Mouse (Mus musculus): ENCODE data around the gene Cyfip1. TPM values are rescaled to one million over a fixed set of nuclear protein-coding genes. Genes with fewer than 3 reads are reported as not detected.

Cyfip1 gene
- polyA plus RNA-seq, 1 experiment from 2014 or later = 81.4 TPM

GRCm38 (mm10) chr7:55938341-55938740 is 96.8 kb downstream of the Cyfip1 start:
- 73% methylated on average over 4 of the region's 4 CpGs for WGBS
- Histone ChIP-seq H3K4me1 (ENCODE audit: insufficient read depth, low read depth, low read length) (no peaks in the 10 kb centered on the region), H3K4me2 (replicated peaks; ENCODE audit: low read depth, low read length) (no peak overlapping the region), H3K9ac (replicated peaks; ENCODE audit: low read depth) (no peak overlapping the region), H3K27me3 (replicated peaks; ENCODE audit: insufficient read depth, low read length) (no peaks in the 10 kb centered on the region), H3K27ac (ENCODE audit: low read length) (no peak overlapping the region), H3K36me3 (ENCODE audit: insufficient read depth, low read length) (no peaks in the 10 kb centered on the region), H3K4me3 (ENCODE audit: low read depth, low read length) (no peak overlapping the region), H3K9me3 (ENCODE audit: low read length) (no peaks in the 10 kb centered on the region)
- no peak for TF ChIP-seq CTCF (IDR thresholded peaks at IDR 0.05)
- TF ChIP-seq EP300 (IDR thresholded peaks at IDR 0.05) = no peak
- ATAC-seq (no peak), DNase-seq (ENCODE audit: low spot score) (peak; percentile 12)

- no peak for DNase-seq (ENCODE audit: low spot score)
- no peak overlapping the region for H3K9ac ChIP-seq (replicated peaks; ENCODE audit: low read depth)
- no peak overlapping the region for H3K4me2 ChIP-seq (replicated peaks; ENCODE audit: low read depth, low read length)
- H3K4me3 ChIP-seq (ENCODE audit: low read depth, low read length) = no peak overlapping the region
- H3K27ac ChIP-seq (ENCODE audit: low read length) = no peak overlapping the region
- H3K27me3 ChIP-seq (replicated peaks; ENCODE audit: insufficient read depth, low read length) = no peaks in the 10 kb centered on the region
- H3K36me3 ChIP-seq (ENCODE audit: insufficient read depth, low read length) = no peaks in the 10 kb centered on the region
- ATAC-seq = no peak
- TF ChIP-seq CTCF (IDR thresholded peaks at IDR 0.05) = no peak
- no peak for TF ChIP-seq EP300 (IDR thresholded peaks at IDR 0.05)
- WGBS = 95% methylated on average over 2 of the region's 2 CpGs
- H3K9me3 ChIP-seq (ENCODE audit: low read length) = no peaks in the 10 kb centered on the region
- H3K4me1 ChIP-seq (ENCODE audit: insufficient read depth, low read depth, low read length) = no peaks in the 10 kb centered on the region; the same call in 1 of the 2 replicates
Measured at GRCm38 (mm10) chr7:55956054-55956453, 114.5 kb downstream of the Cyfip1 start.

DNA sequence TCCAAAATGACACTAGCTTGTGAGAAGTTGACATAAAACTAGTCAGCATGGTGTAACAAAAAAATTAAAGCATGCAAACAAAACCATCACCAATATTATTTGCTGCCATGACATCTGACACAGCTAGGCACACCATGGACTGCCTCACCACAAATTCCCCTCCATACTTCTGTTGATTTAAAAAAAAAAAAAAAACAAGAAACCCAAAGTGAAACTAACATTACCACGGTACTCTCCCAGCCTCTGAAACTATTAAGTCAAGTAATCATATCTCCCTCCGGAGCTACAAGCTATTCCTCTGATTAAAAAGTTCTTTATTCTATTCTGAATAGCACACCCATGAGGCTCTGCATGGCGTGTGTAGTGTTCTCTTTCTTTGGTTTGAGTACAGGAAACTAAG is 115.6 kb downstream of the Cyfip1 start:
- Histone ChIP-seq H3K4me2 (replicated peaks; ENCODE audit: low read depth, low read length) (no peak overlapping the region), H3K9ac (replicated peaks; ENCODE audit: low read depth) (no peak overlapping the region), H3K27me3 (replicated peaks; ENCODE audit: insufficient read depth, low read length) (no peaks in the 10 kb centered on the region), H3K4me1 (ENCODE audit: insufficient read depth, low read depth, low read length) (no peaks in the 10 kb centered on the region; the same call in 1 of the 2 replicates), H3K27ac (ENCODE audit: low read length) (no peak overlapping the region), H3K9me3 (ENCODE audit: low read length) (no peaks in the 10 kb centered on the region), H3K36me3 (ENCODE audit: insufficient read depth, low read length) (no peaks in the 10 kb centered on the region), H3K4me3 (ENCODE audit: low read depth, low read length) (no peak overlapping the region)
- DNase-seq (ENCODE audit: low spot score) = no peak
- ATAC-seq = no peak
- no peak for TF ChIP-seq CTCF (IDR thresholded peaks at IDR 0.05)
- TF ChIP-seq EP300 (IDR thresholded peaks at IDR 0.05) = no peak
- 90% methylated on average over 3 of the region's 3 CpGs for WGBS

GRCm38 (mm10) chr7:55957916-55958315 is 116.4 kb downstream of the Cyfip1 start:
- Histone ChIP-seq H3K36me3 (ENCODE audit: insufficient read depth, low read length) (no peaks in the 10 kb centered on the region), H3K4me3 (ENCODE audit: low read depth, low read length) (no peak overlapping the region), H3K4me1 (ENCODE audit: insufficient read depth, low read depth, low read length) (no peaks in the 10 kb centered on the region; the same call in 1 of the 2 replicates), H3K27ac (ENCODE audit: low read length) (no peak overlapping the region), H3K9me3 (ENCODE audit: low read length) (no peaks in the 10 kb centered on the region), H3K27me3 (replicated peaks; ENCODE audit: insufficient read depth, low read length) (no peaks in the 10 kb centered on the region), H3K4me2 (replicated peaks; ENCODE audit: low read depth, low read length) (no peak overlapping the region), H3K9ac (replicated peaks; ENCODE audit: low read depth) (no peak overlapping the region)
- no peak for ATAC-seq
- no peak for DNase-seq (ENCODE audit: low spot score)
- TF ChIP-seq CTCF (IDR thresholded peaks at IDR 0.05) (no peak), EP300 (IDR thresholded peaks at IDR 0.05) (no peak)
- WGBS = 93% methylated on average over 4 of the region's 4 CpGs

- DNase-seq (ENCODE audit: low spot score) = no peak
- H3K4me3 ChIP-seq (ENCODE audit: low read depth, low read length) = no peak overlapping the region
- WGBS = 91% methylated on average over 3 of the region's 3 CpGs
- no peak overlapping the region for H3K27ac ChIP-seq (ENCODE audit: low read length)
- H3K27me3 ChIP-seq (replicated peaks; ENCODE audit: insufficient read depth, low read length) = no peaks in the 10 kb centered on the region
- H3K4me1 ChIP-seq (ENCODE audit: insufficient read depth, low read depth, low read length) = no peaks in the 10 kb centered on the region; the same call in 1 of the 2 replicates
- TF ChIP-seq EP300 (IDR thresholded peaks at IDR 0.05) (no peak), CTCF (IDR thresholded peaks at IDR 0.05) (no peak)
- no peak for ATAC-seq
- H3K4me2 ChIP-seq (replicated peaks; ENCODE audit: low read depth, low read length) = no peak overlapping the region
- no peaks in the 10 kb centered on the region for H3K9me3 ChIP-seq (ENCODE audit: low read length)
- no peak overlapping the region for H3K9ac ChIP-seq (replicated peaks; ENCODE audit: low read depth)
- no peaks in the 10 kb centered on the region for H3K36me3 ChIP-seq (ENCODE audit: insufficient read depth, low read length)
Measured at GRCm38 (mm10) chr7:55959801-55960200, 118.3 kb downstream of the Cyfip1 start.

DNA sequence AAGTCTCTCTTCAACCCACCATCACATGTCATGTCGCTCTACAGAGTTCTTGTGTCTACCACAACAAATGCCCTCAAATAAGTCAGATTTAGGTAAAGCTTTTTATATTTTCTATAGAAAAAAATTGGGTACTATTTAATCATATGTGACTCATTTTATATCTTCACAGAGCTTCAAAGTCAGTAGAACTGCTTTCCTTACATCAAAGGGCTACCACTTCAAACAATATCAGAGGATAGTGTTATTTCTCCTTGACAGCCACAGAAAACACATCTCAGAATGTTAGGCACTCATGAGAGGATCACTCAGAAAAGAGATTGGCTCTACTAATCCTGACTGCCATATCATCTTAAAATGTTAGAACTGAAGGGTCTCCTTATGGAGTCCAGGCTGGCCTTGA is 119.0 kb downstream of the Cyfip1 start:
- H3K9ac ChIP-seq (replicated peaks; ENCODE audit: low read depth) = no peak overlapping the region

More for the DNA sequence above, 119.0 kb downstream of the Cyfip1 start:
- DNase-seq (ENCODE audit: low spot score) = no peak
- 98% methylated on average over 1 of the region's 1 CpGs for WGBS
- ATAC-seq = no peak
- Histone ChIP-seq H3K27me3 (replicated peaks; ENCODE audit: insufficient read depth, low read length) (no peaks in the 10 kb centered on the region), H3K36me3 (ENCODE audit: insufficient read depth, low read length) (no peaks in the 10 kb centered on the region), H3K9me3 (ENCODE audit: low read length) (no peaks in the 10 kb centered on the region), H3K4me2 (replicated peaks; ENCODE audit: low read depth, low read length) (no peak overlapping the region), H3K4me1 (ENCODE audit: insufficient read depth, low read depth, low read length) (no peaks in the 10 kb centered on the region; the same call in 1 of the 2 replicates), H3K4me3 (ENCODE audit: low read depth, low read length) (no peak overlapping the region), H3K27ac (ENCODE audit: low read length) (no peak overlapping the region)
- TF ChIP-seq CTCF (IDR thresholded peaks at IDR 0.05) (no peak), EP300 (IDR thresholded peaks at IDR 0.05) (no peak)
